Mouse (Mus musculus) small intestine, adult 2 months (tissue): ENCODE measurements at regions not wholly inside any gene's neighbourhood (a gene's known extent, or its start where the extent isn't known, plus 50 kb on each side); places are given as distances from the start of the nearest gene placed in this dataset.

Experiments
- CTCF ChIP-seq: fragments of 200-500 bp; IDR thresholded peaks from 2 replicates; pipeline ENCODE4 v1.5.1; 2012; ENCODE audit warnings: low read depth, mild to moderate bottlenecking, control low read depth, inconsistent platforms, low read length, moderate library complexity, mixed read lengths; ENCODE audit not compliant: insufficient replicate concordance, insufficient read length; ENCODE audit errors: extremely low read depth
- POLR2A ChIP-seq: fragments of 200-500 bp; IDR thresholded peaks from 2 replicates; pipeline ENCODE4 v1.6.1; 2012; ENCODE audit warnings: low read depth, mild to moderate bottlenecking, control low read depth, inconsistent platforms, low read length, moderate library complexity

GRCm38 (mm10) chr7:67443001-67443555 lies 70.4 kb upstream of the Mef2a start:
- TF ChIP-seq CTCF: no peak
- no peak for TF ChIP-seq POLR2A
